Mouse (Mus musculus): ENCODE measurements around the gene Mipep. TPM values are rescaled to one million over a fixed set of nuclear protein-coding genes. Genes with fewer than 3 reads are reported as not detected.

Mipep gene
- polyA plus RNA-seq, 1 experiment from 2014 or later: 26.3 TPM

Other genes with a start within 250 kb of the Mipep start
- 136 and 137 TPM in 2 replicates for gene Spata13, start 150.6 kb upstream of the Mipep start, polyA plus RNA-seq (2014; fragmentation: Nextera tagmentation; extraction: Ambion mirVana)
- 0.19 TPM in 1 of 2 replicates, not detected in the other for gene C1qtnf9, start 16.4 kb upstream of the Mipep start, polyA plus RNA-seq (2014; fragmentation: Nextera tagmentation; extraction: Ambion mirVana)